Mouse (Mus musculus): ENCODE results near the gene Gsta3. TPM values are rescaled to one million over a fixed set of nuclear protein-coding genes. Genes with fewer than 3 reads are reported as not detected.

The Gsta3 gene
- total and polyA plus RNA-seq, 2 experiments from 2014 or later = 0.34 to 0.67 TPM

DNA sequence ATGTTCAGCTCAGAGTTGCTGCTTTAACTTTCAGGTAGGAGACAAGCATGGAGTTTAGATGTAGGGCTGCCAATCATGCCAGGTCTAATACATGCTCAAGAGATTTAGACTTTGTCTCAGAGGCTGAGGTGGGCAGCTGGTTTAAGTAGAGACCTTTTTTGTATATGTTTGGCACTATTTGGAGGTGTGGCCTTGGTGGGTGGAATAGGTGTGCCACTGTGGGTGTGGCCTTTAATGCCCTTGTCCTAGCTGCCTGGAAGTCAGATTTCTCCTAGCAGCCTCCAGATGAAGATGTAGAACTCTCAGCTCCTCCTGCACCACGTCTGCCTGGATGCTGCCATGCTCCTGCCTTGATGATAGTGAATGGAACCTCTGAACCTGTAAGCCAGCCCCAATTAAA, 52.2 kb downstream of the Gsta3 start:
- no peaks in the 10 kb centered on the region for H3K27me3 ChIP-seq (ENCODE audit: control insufficient read depth, insufficient read depth, low read length)
- H3K36me3 ChIP-seq (replicated peaks; ENCODE audit: control insufficient read depth, insufficient read depth, low read length) = no peaks in the 10 kb centered on the region
- TF ChIP-seq CTCF (IDR thresholded peaks at IDR 0.05; ENCODE audit: low read depth) (no peak), EP300 (IDR thresholded peaks at IDR 0.05; ENCODE audit: low read depth) (no peak)
- no peak overlapping the region for H3K4me2 ChIP-seq (ENCODE audit: low read depth, low read length)
- ATAC-seq (ENCODE audit: insufficient read depth, low read depth) (no peak), DNase-seq (ENCODE audit: low spot score) (no peak)
- 48% methylated on average over 1 of the region's 1 CpGs for WGBS
- H3K9me3 ChIP-seq (replicated peaks; ENCODE audit: control insufficient read depth, low read length) = no peaks in the 10 kb centered on the region
- H3K27ac ChIP-seq (ENCODE audit: low read depth) = no peak overlapping the region
- H3K4me1 ChIP-seq (ENCODE audit: control insufficient read depth, insufficient read depth) = no peaks in the 10 kb centered on the region
- no peak overlapping the region for H3K4me3 ChIP-seq (ENCODE audit: low read depth, low read length)
- H3K9ac ChIP-seq (replicated peaks; ENCODE audit: low read depth, low read length) = no peak overlapping the region

DNA sequence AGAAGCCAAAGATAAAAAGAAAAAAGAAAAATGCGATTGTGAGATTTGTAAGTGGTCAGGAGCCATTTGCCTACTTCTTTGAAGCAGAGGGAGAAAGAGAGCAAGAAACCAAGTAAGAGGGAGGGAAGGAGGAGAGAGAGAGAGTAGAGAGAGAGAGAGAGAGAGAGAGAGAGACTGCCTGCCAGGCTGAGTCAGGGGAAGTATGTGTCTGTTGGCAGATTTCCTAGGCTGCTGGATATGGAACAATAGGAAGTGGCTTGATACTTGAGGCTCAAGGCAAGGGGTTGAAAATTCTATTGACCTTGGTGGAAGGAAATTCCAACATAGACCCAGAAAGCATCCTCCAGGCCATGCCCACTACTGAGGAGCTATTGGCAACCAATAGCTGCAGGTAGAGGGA, 55.8 kb downstream of the Gsta3 start:
- Histone ChIP-seq H3K4me3 (ENCODE audit: low read depth, low read length) (no peak overlapping the region), H3K4me1 (ENCODE audit: control insufficient read depth, insufficient read depth) (no peaks in the 10 kb centered on the region), H3K27me3 (ENCODE audit: control insufficient read depth, insufficient read depth, low read length) (no peaks in the 10 kb centered on the region), H3K27ac (ENCODE audit: low read depth) (no peak overlapping the region), H3K9ac (replicated peaks; ENCODE audit: low read depth, low read length) (no peak overlapping the region), H3K4me2 (ENCODE audit: low read depth, low read length) (no peak overlapping the region), H3K9me3 (replicated peaks; ENCODE audit: control insufficient read depth, low read length) (no peaks in the 10 kb centered on the region), H3K36me3 (replicated peaks; ENCODE audit: control insufficient read depth, insufficient read depth, low read length) (no peaks in the 10 kb centered on the region)
- WGBS = 93% methylated on average over 1 of the region's 1 CpGs
- no peak for TF ChIP-seq CTCF (IDR thresholded peaks at IDR 0.05; ENCODE audit: low read depth)
- no peak for TF ChIP-seq EP300 (IDR thresholded peaks at IDR 0.05; ENCODE audit: low read depth)
- no peak for ATAC-seq (ENCODE audit: insufficient read depth, low read depth)
- DNase-seq (ENCODE audit: low spot score) = no peak

DNA sequence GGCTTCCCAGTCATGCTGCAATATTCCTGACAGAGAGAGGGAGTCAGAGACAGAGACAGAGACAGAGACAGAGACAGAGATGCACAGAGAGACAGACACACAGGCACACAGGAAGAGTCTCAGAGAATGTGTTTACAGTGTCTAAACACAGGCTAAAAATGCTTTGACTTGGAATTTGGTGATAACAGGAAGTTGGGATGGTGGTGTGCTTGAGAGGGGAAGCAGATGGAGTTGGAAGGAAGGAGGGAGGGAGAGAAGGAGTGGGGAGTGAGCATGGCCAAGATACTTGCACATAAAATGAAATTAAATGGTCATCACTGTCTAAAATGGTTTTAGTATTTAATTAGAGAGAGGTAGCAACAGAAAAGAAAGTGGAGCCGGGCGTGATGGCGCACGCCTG, 57.7 kb downstream of the Gsta3 start:
- Histone ChIP-seq H3K4me3 (ENCODE audit: low read depth, low read length) (no peak overlapping the region), H3K4me1 (ENCODE audit: control insufficient read depth, insufficient read depth) (no peaks in the 10 kb centered on the region), H3K9ac (replicated peaks; ENCODE audit: low read depth, low read length) (no peak overlapping the region), H3K4me2 (ENCODE audit: low read depth, low read length) (no peak overlapping the region), H3K36me3 (replicated peaks; ENCODE audit: control insufficient read depth, insufficient read depth, low read length) (no peaks in the 10 kb centered on the region), H3K9me3 (replicated peaks; ENCODE audit: control insufficient read depth, low read length) (no peaks in the 10 kb centered on the region), H3K27me3 (ENCODE audit: control insufficient read depth, insufficient read depth, low read length) (no peaks in the 10 kb centered on the region), H3K27ac (ENCODE audit: low read depth) (no peak overlapping the region)
- TF ChIP-seq CTCF (IDR thresholded peaks at IDR 0.05; ENCODE audit: low read depth) (no peak), EP300 (IDR thresholded peaks at IDR 0.05; ENCODE audit: low read depth) (no peak)
- DNase-seq (ENCODE audit: low spot score) (no peak), ATAC-seq (ENCODE audit: insufficient read depth, low read depth) (no peak)
- WGBS = 94% methylated on average over 4 of the region's 4 CpGs

DNA sequence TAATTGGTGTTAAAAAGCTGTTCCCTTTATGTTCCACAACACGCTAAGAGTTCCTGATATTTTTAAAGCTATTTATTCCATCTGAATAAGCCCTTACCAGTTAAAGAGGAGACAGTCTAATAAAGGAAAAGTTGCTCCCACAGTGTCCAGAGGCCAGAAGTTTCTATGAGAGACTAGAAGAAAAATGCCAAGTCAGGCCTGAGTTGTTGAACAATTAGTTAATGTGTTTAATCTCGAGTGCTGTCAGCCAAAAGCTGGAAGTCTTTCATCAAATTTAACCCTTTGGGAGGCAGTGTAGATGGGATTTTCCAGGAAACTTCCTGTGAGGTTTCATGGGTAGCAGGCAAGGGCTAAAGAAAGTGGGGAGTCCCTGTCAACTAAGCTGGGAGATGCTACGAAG, 59.4 kb downstream of the Gsta3 start:
- no peak overlapping the region for H3K4me3 ChIP-seq (ENCODE audit: low read depth, low read length)
- no peak overlapping the region for H3K4me2 ChIP-seq (ENCODE audit: low read depth, low read length)
- no peak overlapping the region for H3K27ac ChIP-seq (ENCODE audit: low read depth)
- TF ChIP-seq CTCF (IDR thresholded peaks at IDR 0.05; ENCODE audit: low read depth) (no peak), EP300 (IDR thresholded peaks at IDR 0.05; ENCODE audit: low read depth) (no peak)
- H3K36me3 ChIP-seq (replicated peaks; ENCODE audit: control insufficient read depth, insufficient read depth, low read length) = no peaks in the 10 kb centered on the region
- no peak overlapping the region for H3K9ac ChIP-seq (replicated peaks; ENCODE audit: low read depth, low read length)
- no peaks in the 10 kb centered on the region for H3K9me3 ChIP-seq (replicated peaks; ENCODE audit: control insufficient read depth, low read length)
- ATAC-seq (ENCODE audit: insufficient read depth, low read depth) (no peak), DNase-seq (ENCODE audit: low spot score) (no peak)
- WGBS = 52% methylated on average over 3 of the region's 3 CpGs
- H3K27me3 ChIP-seq (ENCODE audit: control insufficient read depth, insufficient read depth, low read length) = no peaks in the 10 kb centered on the region
- H3K4me1 ChIP-seq (ENCODE audit: control insufficient read depth, insufficient read depth) = no peaks in the 10 kb centered on the region

- Histone ChIP-seq H3K4me3 (ENCODE audit: low read depth, low read length) (no peak overlapping the region), H3K27me3 (ENCODE audit: control insufficient read depth, insufficient read depth, low read length) (no peaks in the 10 kb centered on the region), H3K9me3 (replicated peaks; ENCODE audit: control insufficient read depth, low read length) (no peaks in the 10 kb centered on the region), H3K36me3 (replicated peaks; ENCODE audit: control insufficient read depth, insufficient read depth, low read length) (no peaks in the 10 kb centered on the region), H3K4me1 (ENCODE audit: control insufficient read depth, insufficient read depth) (no peaks in the 10 kb centered on the region), H3K4me2 (ENCODE audit: low read depth, low read length) (no peak overlapping the region), H3K27ac (ENCODE audit: low read depth) (no peak overlapping the region), H3K9ac (replicated peaks; ENCODE audit: low read depth, low read length) (no peak overlapping the region)
- WGBS = 64% methylated on average over 3 of the region's 3 CpGs
- TF ChIP-seq CTCF (IDR thresholded peaks at IDR 0.05; ENCODE audit: low read depth) = no peak
- DNase-seq (ENCODE audit: low spot score) (no peak), ATAC-seq (ENCODE audit: insufficient read depth, low read depth) (no peak)
Measured at GRCm38 (mm10) chr1:21301686-21302085, 61.3 kb downstream of the Gsta3 start.

DNA sequence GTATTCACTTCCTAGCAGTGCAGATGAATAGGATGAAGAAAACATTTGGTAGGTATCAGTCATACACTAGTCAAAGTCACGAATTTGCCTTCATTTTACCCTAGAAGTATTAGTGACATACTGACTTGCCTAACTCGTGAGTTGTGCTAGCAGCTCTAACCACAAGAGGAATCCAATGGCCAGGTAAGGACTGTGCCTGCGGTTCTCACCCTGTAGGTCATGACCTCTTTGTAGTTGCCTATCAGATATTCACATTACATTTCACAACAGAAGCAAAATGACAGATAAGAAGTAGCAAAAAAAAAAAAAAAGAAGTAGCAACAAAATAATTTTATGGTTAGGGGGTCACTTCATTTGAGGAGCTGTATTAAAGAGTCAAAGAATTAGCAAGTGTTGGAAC, 63.8 kb downstream of the Gsta3 start:
- no peak for ATAC-seq (ENCODE audit: insufficient read depth, low read depth)
- Histone ChIP-seq H3K4me3 (ENCODE audit: low read depth, low read length) (no peak overlapping the region), H3K4me1 (ENCODE audit: control insufficient read depth, insufficient read depth) (no peaks in the 10 kb centered on the region), H3K36me3 (replicated peaks; ENCODE audit: control insufficient read depth, insufficient read depth, low read length) (no peaks in the 10 kb centered on the region), H3K27me3 (ENCODE audit: control insufficient read depth, insufficient read depth, low read length) (no peaks in the 10 kb centered on the region), H3K4me2 (ENCODE audit: low read depth, low read length) (no peak overlapping the region), H3K9me3 (replicated peaks; ENCODE audit: control insufficient read depth, low read length) (no peaks in the 10 kb centered on the region), H3K27ac (ENCODE audit: low read depth) (no peak overlapping the region), H3K9ac (replicated peaks; ENCODE audit: low read depth, low read length) (no peak overlapping the region)
- no peak for DNase-seq (ENCODE audit: low spot score)
- TF ChIP-seq CTCF (IDR thresholded peaks at IDR 0.05; ENCODE audit: low read depth) (no peak), EP300 (IDR thresholded peaks at IDR 0.05; ENCODE audit: low read depth) (no peak)
- WGBS = 71% methylated on average over 3 of the region's 3 CpGs

Data from heart, postnatal 0 days (tissue).